Mouse (Mus musculus) neural tube, embryonic 13.5 days (tissue): Measurements from ENCODE around the gene Prss29. TPM values are rescaled to one million over a fixed set of nuclear protein-coding genes. Genes with fewer than 3 reads are reported as not detected.

Experiments
- ATAC-seq: fragments of 200-750 bp; cut with Nextera tagmentation; 2 replicates; pipeline ENCODE4 v1.8.0; 2017; ENCODE audit warnings: low read depth, mild to moderate bottlenecking, moderate TSS enrichment, moderate library complexity
- H3K27ac ChIP-seq: fragments of 300-500 bp; sonication (generic); replicated peaks from 2 replicates; pipeline ENCODE4 v1.5.1; 2015; ENCODE audit warnings: moderate library complexity, mild to moderate bottlenecking, inconsistent platforms
- H3K27me3 ChIP-seq: fragments of 300-500 bp; sonication (generic); 2 replicates; pipeline ENCODE4 v1.6.1; 2015; ENCODE audit warnings: mild to moderate bottlenecking, inconsistent platforms
- H3K36me3 ChIP-seq: fragments of 300-500 bp; sonication (generic); 2 replicates; pipeline ENCODE4 v1.6.1; 2015; ENCODE audit warnings: mild to moderate bottlenecking, inconsistent platforms
- H3K4me1 ChIP-seq: fragments of 300-500 bp; sonication (generic); replicated peaks from 2 replicates; pipeline ENCODE4 v1.6.1; 2015; ENCODE audit warnings: inconsistent platforms
- H3K4me2 ChIP-seq: fragments of 300-500 bp; sonication (generic); 2 replicates; pipeline ENCODE4 v1.6.1; 2015; ENCODE audit warnings: inconsistent platforms, mild to moderate bottlenecking, moderate library complexity
- H3K4me3 ChIP-seq: fragments of 300-500 bp; sonication (generic); 2 replicates; pipeline ENCODE4 v1.5.1; 2015; ENCODE audit warnings: mild to moderate bottlenecking, inconsistent platforms
- H3K9ac ChIP-seq: fragments of 300-500 bp; sonication (generic); 2 replicates; pipeline ENCODE4 v1.6.1; 2015; ENCODE audit warnings: moderate library complexity, mild to moderate bottlenecking, inconsistent platforms
- H3K9me3 ChIP-seq: fragments of 300-500 bp; sonication (generic); 2 replicates; pipeline ENCODE4 v1.6.1; 2016; ENCODE audit warnings: inconsistent platforms
- WGBS: fragments of 180-500 bp; shearing (Covaris S2); methylation state at CpG from one replicate; pipeline ENCODE4 v1.1.7; 2015; 5-methylcytosine and 5-hydroxymethylcytosine counted together
- polyA plus RNA-seq: library from polyadenylated mRNA; unstranded; fragments of >200 nt; fragmentation: Nextera tagmentation; extraction: Ambion mirVana; gene quantifications from 2 replicates; pipeline ENCODE4 v1.2.1, GENCODE M21; 2015

Gene Prss29
- polyA plus RNA-seq, 1 experiment from 2014 or later, result not detected

- whole genome bisulfite sequencing, result 85% methylated on average over 5 of the region's 5 CpGs
- H3K9ac ChIP-seq, result no peak overlapping the region
- H3K4me1 ChIP-seq, result no peaks in the 10 kb centered on the region
- H3K27me3 ChIP-seq, result no peaks in the 10 kb centered on the region
- H3K27ac ChIP-seq, result no peak overlapping the region
- H3K9me3 ChIP-seq, result no peaks in the 10 kb centered on the region
- no peak for ATAC-seq
- H3K4me3 ChIP-seq, result no peak overlapping the region
- H3K4me2 ChIP-seq, result no peak overlapping the region
- no peaks in the 10 kb centered on the region for H3K36me3 ChIP-seq
These were observed 25.0 kb upstream of the Prss29 start for GRCm38 (mm10) chr17:25293495-25293894.

GRCm38 (mm10) chr17:25294111-25294510, 24.3 kb upstream of the Prss29 start:
- no peaks in the 10 kb centered on the region for H3K27me3 ChIP-seq
- H3K9me3 ChIP-seq, result no peaks in the 10 kb centered on the region
- H3K36me3 ChIP-seq, result no peaks in the 10 kb centered on the region
- no peak for ATAC-seq
- no peak overlapping the region for H3K27ac ChIP-seq
- H3K9ac ChIP-seq, result no peak overlapping the region
- 58% methylated on average over 1 of the region's 1 CpGs for WGBS
- H3K4me3 ChIP-seq, result no peak overlapping the region
- H3K4me2 ChIP-seq, result no peak overlapping the region
- H3K4me1 ChIP-seq, result no peaks in the 10 kb centered on the region

DNA sequence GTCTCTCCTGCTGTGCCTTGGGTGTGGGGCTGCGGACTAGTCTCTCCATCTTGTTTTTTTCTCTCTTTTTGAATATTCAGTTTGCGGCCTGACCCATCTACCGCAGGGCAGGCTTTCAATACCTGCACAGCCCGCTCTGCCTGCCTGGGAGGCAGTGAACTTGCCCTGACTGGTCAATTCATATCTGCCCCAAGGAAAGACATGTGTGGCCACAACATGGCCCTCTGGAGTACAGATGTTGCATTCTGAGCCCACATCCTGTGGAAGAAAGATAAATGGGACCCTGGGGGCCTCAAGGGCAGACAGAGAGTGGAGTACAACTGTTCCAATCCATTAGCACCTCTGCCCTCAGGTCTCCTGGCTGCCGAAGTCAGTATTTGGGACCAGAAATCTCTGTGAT, 20.4 kb upstream of the Prss29 start, which contains the start of gene Prss34:
Prss34 (plus strand) TSS at position 301 of the 400 bp plus-strand sequence.
- WGBS, result 76% methylated on average over 5 of the region's 5 CpGs
- Histone ChIP-seq H3K27me3 (no peaks in the 10 kb centered on the region), H3K4me3 (no peak within 1 kb of the TSS), H3K4me2 (no peak within 1 kb of the TSS), H3K4me1 (no peaks in the 10 kb centered on the region), H3K9ac (no peak within 1 kb of the TSS), H3K36me3 (no peaks in the 10 kb centered on the region), H3K27ac (no peak within 1 kb of the TSS), H3K9me3 (no peaks in the 10 kb centered on the region)
- no peak for ATAC-seq

GRCm38 (mm10) chr17:25308346-25308745, 10.1 kb upstream of the Prss29 start, which contains the start of gene Prss28:
TSS of gene Prss28 (plus strand) at chr17:25308646.
- Histone ChIP-seq H3K9ac (no peak within 1 kb of the TSS), H3K4me1 (no peaks in the 10 kb centered on the region), H3K4me3 (no peak within 1 kb of the TSS), H3K4me2 (no peak within 1 kb of the TSS), H3K9me3 (no peaks in the 10 kb centered on the region), H3K27me3 (no peaks in the 10 kb centered on the region), H3K36me3 (no peaks in the 10 kb centered on the region), H3K27ac (no peak within 1 kb of the TSS)
- ATAC-seq, result no peak
- 83% methylated on average over 4 of the region's 4 CpGs for WGBS

DNA sequence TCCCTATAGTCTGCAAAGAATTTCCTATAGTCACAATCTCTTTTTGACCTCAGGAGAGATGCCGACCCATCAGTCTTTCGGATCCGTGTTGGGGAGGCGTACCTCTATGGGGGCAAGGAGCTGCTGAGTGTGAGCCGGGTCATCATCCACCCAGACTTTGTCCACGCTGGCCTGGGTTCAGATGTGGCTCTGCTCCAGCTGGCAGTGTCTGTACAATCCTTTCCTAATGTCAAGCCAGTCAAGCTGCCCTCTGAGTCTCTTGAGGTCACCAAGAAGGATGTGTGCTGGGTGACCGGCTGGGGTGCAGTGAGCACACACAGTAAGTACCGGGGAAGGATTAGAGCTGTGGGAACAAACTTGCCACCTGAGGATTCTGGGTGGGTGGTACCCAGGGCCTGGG, 2.4 kb downstream of the Prss29 start:
- 0 out of 2 replicates have a peak, but pooled peaks cover 4% of the 10 kb centered on the region for H3K27me3 ChIP-seq
- 91% methylated on average over 8 of the region's 8 CpGs for WGBS
- no peak overlapping the region for H3K4me3 ChIP-seq
- H3K9ac ChIP-seq, result no peak overlapping the region
- H3K27ac ChIP-seq, result no peak overlapping the region
- no peaks in the 10 kb centered on the region for H3K9me3 ChIP-seq
- no peak for ATAC-seq
- H3K36me3 ChIP-seq, result no peaks in the 10 kb centered on the region
- no peak overlapping the region for H3K4me2 ChIP-seq
- no peaks in the 10 kb centered on the region for H3K4me1 ChIP-seq

GRCm38 (mm10) chr17:25322930-25323329, 4.5 kb downstream of the Prss29 start:
- Histone ChIP-seq H3K4me1 (no peaks in the 10 kb centered on the region), H3K36me3 (no peaks in the 10 kb centered on the region), H3K4me3 (no peak overlapping the region), H3K27me3 (0 out of 2 replicates have a peak, but pooled peaks cover 4% of the 10 kb centered on the region), H3K9me3 (no peaks in the 10 kb centered on the region), H3K9ac (no peak overlapping the region), H3K4me2 (no peak overlapping the region), H3K27ac (no peak overlapping the region)
- WGBS, result 24% methylated on average over 2 of the region's 2 CpGs
- ATAC-seq, result no peak

DNA sequence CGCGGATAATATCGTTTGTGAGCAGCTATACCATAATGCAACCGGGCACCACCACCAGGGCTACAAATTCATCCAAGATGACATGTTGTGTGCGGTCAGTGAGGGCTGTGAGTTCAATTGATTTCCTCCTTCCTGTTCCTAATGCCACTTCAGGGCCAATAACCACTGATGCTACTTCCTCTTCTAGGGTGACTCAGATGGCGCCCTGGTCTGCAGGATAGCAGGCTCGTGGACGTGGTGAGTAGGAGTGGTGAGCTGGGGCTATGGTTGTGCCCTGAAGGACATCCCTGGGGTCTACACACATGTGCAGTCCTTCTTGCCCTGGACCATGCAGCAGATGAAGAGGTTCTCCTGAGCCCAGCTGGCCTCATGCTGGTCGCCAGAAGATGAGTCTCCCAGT, 13.9 kb downstream of the Prss29 start:
- no peak overlapping the region for H3K9ac ChIP-seq
- H3K4me2 ChIP-seq, result no peak overlapping the region
- H3K36me3 ChIP-seq, result no peaks in the 10 kb centered on the region
- peaks cover 17% of the 10 kb centered on the region for H3K27me3 ChIP-seq
- no peak overlapping the region for H3K27ac ChIP-seq
- H3K4me1 ChIP-seq, result no peaks in the 10 kb centered on the region
- H3K4me3 ChIP-seq, result no peak overlapping the region
- no peaks in the 10 kb centered on the region for H3K9me3 ChIP-seq
- WGBS, result 72% methylated on average over 9 of the region's 9 CpGs
- no peak for ATAC-seq

DNA sequence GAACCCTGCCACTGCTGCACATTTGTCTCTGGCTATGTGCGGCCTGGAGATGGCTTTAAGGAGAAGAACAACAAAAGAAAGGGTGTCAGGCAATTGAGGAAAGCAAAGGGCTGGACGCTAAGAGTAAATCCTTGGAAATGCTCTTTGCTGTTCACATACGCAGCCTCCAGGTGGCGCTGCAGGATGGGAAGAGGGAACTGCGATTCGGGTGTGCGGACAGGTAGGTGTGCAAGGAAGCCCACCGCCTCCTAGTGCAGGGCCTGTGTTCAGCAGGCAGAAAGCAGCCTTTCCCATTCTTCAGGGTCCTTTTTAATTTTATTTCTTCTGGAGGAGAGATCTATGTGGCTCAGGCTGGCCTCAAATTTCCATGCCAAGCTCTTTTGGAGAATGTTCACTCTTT, 15.5 kb downstream of the Prss29 start:
- Histone ChIP-seq H3K9ac (no peak overlapping the region), H3K27ac (no peak overlapping the region), H3K9me3 (no peaks in the 10 kb centered on the region), H3K27me3 (peaks cover 17% of the 10 kb centered on the region), H3K4me3 (no peak overlapping the region), H3K36me3 (no peaks in the 10 kb centered on the region), H3K4me2 (no peak overlapping the region), H3K4me1 (no peaks in the 10 kb centered on the region)
- ATAC-seq, result no peak
- WGBS, result 4% methylated on average over 8 of the region's 8 CpGs

DNA sequence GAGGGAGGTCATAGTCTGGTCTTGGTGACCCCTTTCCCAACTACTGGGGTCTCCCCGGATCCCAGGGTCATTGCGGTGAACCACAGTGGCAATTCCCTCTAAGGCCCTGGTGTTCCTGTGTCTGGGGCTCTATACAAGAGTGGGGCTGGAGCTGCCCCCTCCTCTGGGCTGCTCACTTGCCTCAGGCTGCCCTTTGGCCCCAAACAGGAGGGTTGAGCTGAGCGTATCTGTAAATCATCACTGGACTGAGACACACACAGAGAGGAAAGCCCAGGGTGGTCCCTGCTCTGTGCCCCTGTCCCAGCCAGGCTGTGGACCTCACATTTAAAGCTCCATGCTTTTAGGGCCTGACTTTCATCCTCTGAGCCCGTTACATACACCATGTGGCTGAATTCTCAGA, 19.8 kb downstream of the Prss29 start:
- no peak for ATAC-seq
- H3K27me3 ChIP-seq, result peaks cover 17% of the 10 kb centered on the region
- 78% methylated on average over 4 of the region's 4 CpGs for WGBS
- no peak overlapping the region for H3K4me2 ChIP-seq
- H3K4me1 ChIP-seq, result no peaks in the 10 kb centered on the region
- no peaks in the 10 kb centered on the region for H3K36me3 ChIP-seq
- no peaks in the 10 kb centered on the region for H3K9me3 ChIP-seq
- no peak overlapping the region for H3K4me3 ChIP-seq
- H3K9ac ChIP-seq, result no peak overlapping the region
- no peak overlapping the region for H3K27ac ChIP-seq

- 85% methylated on average over 6 of the region's 6 CpGs for WGBS
- Histone ChIP-seq H3K4me1 (no peaks in the 10 kb centered on the region), H3K9me3 (no peaks in the 10 kb centered on the region), H3K9ac (no peak overlapping the region), H3K36me3 (no peaks in the 10 kb centered on the region), H3K27me3 (0 out of 2 replicates have a peak, but pooled peaks cover 8% of the 10 kb centered on the region), H3K4me2 (no peak overlapping the region), H3K27ac (no peak overlapping the region), H3K4me3 (no peak overlapping the region)
- ATAC-seq, result no peak
These were observed 21.5 kb downstream of the Prss29 start for GRCm38 (mm10) chr17:25340003-25340402.

DNA sequence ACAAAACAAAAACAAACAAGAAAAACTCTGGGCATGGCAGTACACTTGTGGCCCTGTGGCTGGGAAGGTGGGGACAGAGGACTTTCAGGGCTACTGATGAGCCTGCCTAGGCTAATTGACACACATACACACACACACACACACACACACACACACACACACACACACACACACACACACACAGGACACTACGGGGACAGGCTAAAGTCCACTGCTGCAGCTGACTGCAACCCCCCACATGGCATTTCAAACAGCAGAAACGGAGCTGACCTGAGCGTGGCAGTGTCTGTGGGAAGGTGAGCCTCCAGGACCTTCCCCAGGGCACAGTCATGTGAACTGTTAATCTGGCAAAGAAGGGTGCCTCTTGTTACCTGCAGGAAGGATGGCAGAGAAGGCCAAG, 23.0 kb downstream of the Prss29 start:
- no peak for ATAC-seq
- Histone ChIP-seq H3K4me2 (no peak overlapping the region), H3K9me3 (no peaks in the 10 kb centered on the region), H3K4me3 (no peak overlapping the region), H3K27me3 (0 out of 2 replicates have a peak, but pooled peaks cover 2% of the 10 kb centered on the region), H3K27ac (no peak overlapping the region), H3K36me3 (no peaks in the 10 kb centered on the region), H3K9ac (no peak overlapping the region), H3K4me1 (no peaks in the 10 kb centered on the region)
- WGBS, result 69% methylated on average over 3 of the region's 3 CpGs

GRCm38 (mm10) chr17:25345462-25345861, 27.0 kb downstream of the Prss29 start, which contains the start of gene Tpsab1:
TSS of gene Tpsab1 (minus strand) at chr17:25345562.
- Histone ChIP-seq H3K36me3 (no peaks in the 10 kb centered on the region), H3K4me1 (no peaks in the 10 kb centered on the region), H3K4me2 (no peak within 1 kb of the TSS), H3K27ac (no peak within 1 kb of the TSS), H3K27me3 (no peaks in the 10 kb centered on the region), H3K9ac (no peak within 1 kb of the TSS), H3K4me3 (no peak within 1 kb of the TSS), H3K9me3 (no peaks in the 10 kb centered on the region)
- no peak for ATAC-seq
- 91% methylated on average over 4 of the region's 4 CpGs for WGBS

DNA sequence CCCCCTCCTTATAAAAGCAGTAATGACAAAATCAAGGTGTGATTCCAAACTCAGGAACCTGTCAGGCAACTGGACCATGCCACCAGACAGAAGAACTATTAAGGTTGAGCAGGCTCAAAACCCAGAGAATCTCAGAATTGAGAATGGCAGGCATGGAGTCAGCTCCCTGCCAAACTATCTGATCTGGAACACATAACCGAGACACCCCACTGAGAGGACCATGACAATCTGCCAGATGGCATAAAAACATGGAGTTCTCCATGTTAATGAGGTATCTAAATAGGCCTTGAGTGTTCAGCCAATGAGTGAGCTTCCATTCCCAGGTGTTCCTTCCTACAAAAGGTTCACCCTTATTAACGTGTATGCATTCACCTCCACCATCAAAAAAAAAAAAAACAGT, 42.8 kb downstream of the Prss29 start:
- no peak for ATAC-seq
- no peaks in the 10 kb centered on the region for H3K4me1 ChIP-seq
- no peaks in the 10 kb centered on the region for H3K27me3 ChIP-seq
- no peaks in the 10 kb centered on the region for H3K9me3 ChIP-seq
- H3K9ac ChIP-seq, result no peak overlapping the region
- H3K4me2 ChIP-seq, result no peak overlapping the region
- no peaks in the 10 kb centered on the region for H3K36me3 ChIP-seq
- no peak overlapping the region for H3K27ac ChIP-seq
- 69% methylated on average over 2 of the region's 2 CpGs for WGBS
- H3K4me3 ChIP-seq, result no peak overlapping the region
